Mouse (Mus musculus): ENCODE results near the gene Satb2.

DNA sequence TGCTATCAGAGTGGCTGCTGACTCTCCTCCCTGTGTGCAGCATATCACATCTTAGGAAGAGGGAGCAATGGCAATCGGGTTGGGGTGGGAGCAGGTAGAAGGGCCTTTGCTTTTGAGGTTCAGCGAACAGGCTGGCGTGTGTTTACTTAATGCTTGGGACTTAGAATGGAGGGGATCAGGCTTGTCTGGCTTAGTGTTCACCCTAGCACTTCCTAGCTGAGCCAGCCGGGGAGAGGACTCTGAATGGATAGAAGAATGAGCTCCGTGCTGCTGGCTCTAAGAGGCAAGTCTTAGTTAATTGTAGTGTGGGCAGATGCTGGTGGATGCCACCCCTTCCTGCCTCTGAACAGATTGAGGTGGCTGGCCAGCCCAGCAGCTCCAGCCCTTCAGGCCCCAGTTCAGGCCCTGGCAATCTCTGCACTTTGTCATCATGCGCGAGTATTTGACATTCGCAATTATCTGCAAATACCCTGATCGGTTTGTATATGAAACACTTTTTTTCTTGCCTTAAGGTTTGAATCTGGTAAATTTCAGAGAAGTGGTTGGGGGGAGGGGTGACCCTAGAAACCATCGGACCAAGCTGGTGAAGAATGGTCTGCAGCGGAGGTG lies 3.6 kb upstream of the Satb2 start:
- TF ChIP-seq CTCF (IDR thresholded peaks at IDR 0.05; ENCODE audit: extremely low read depth, insufficient read depth, low read length) (no peak), POLR2A (IDR thresholded peaks at IDR 0.05; ENCODE audit: extremely low read depth, insufficient read depth, low read length) (no peak)
